Mouse (Mus musculus) myocyte (in vitro differentiated cells): ENCODE data around the gene Tmem25. TPM values are rescaled to one million over a fixed set of nuclear protein-coding genes. Genes with fewer than 3 reads are reported as not detected.

Experiments
- H3K27me3 ChIP-seq: one replicate; pipeline ENCODE4 v1.6.1; 2011; ENCODE audit not compliant: control insufficient read depth, insufficient read depth, insufficient read length
- H3K36me3 ChIP-seq: one replicate; pipeline ENCODE4 v1.6.1; 2011; ENCODE audit not compliant: control insufficient read depth, insufficient read depth
- H3K4me2 ChIP-seq: one replicate; pipeline ENCODE4 v1.6.1; 2011; ENCODE audit warnings: low read depth, control low read depth
- H3K4me3 ChIP-seq: one replicate; pipeline ENCODE4 v1.5.1; 2011; ENCODE audit warnings: mild to moderate bottlenecking, control low read depth, moderate library complexity
- H3K79me2 ChIP-seq: one replicate; pipeline ENCODE4 v1.6.1; 2011; ENCODE audit not compliant: control insufficient read depth, insufficient read depth
- H3ac ChIP-seq: one replicate; pipeline ENCODE4 v1.6.1; 2011; ENCODE audit not compliant: control insufficient read depth, insufficient read length
- CEBPB ChIP-seq: IDR thresholded peaks from 2 replicates; pipeline ENCODE4 v1.6.1; 2011; ENCODE audit warnings: mild to moderate bottlenecking, moderate library complexity; ENCODE audit not compliant: poor library complexity, insufficient read depth, severe bottlenecking
- E2F4 ChIP-seq: IDR thresholded peaks from one replicate; pipeline ENCODE4 v1.6.1; 2011; ENCODE audit warnings: mild to moderate bottlenecking, control low read depth, moderate library complexity; ENCODE audit not compliant: insufficient read depth
- MAX ChIP-seq: IDR thresholded peaks from one replicate; pipeline ENCODE4 v1.6.1; 2011; ENCODE audit warnings: low read depth, mild to moderate bottlenecking, control low read depth
- MYOD1 ChIP-seq, 3 experiments: IDR thresholded peaks; one replicate each; pipeline ENCODE4 v1.6.1; 2011; ENCODE audit warnings: control low read depth in 2 of 3, low read depth in 2 of 3, mild to moderate bottlenecking in 2 of 3, moderate library complexity in 1 of 3; ENCODE audit not compliant: insufficient read length in 2 of 3, control insufficient read depth in 1 of 3
- MYOG ChIP-seq, 3 experiments: IDR thresholded peaks; one replicate each; pipeline ENCODE4 v1.6.1; 2011; ENCODE audit warnings: control low read depth in 2 of 3, low read depth in 2 of 3, mild to moderate bottlenecking in 2 of 3; ENCODE audit not compliant: insufficient read length in 2 of 3, control insufficient read depth in 1 of 3, insufficient read depth in 1 of 3
- POLR2A ChIP-seq: IDR thresholded peaks from one replicate; pipeline ENCODE4 v1.6.1; 2011; ENCODE audit warnings: low read depth, mild to moderate bottlenecking, control low read depth, moderate library complexity; ENCODE audit not compliant: insufficient read length
- POLR2AphosphoS2 ChIP-seq: IDR thresholded peaks from one replicate; pipeline ENCODE4 v1.6.1; 2011; ENCODE audit warnings: low read depth, control low read depth; ENCODE audit not compliant: insufficient read length
- REST ChIP-seq: IDR thresholded peaks from one replicate; pipeline ENCODE4 v1.6.1; 2011; ENCODE audit warnings: mild to moderate bottlenecking, control low read depth, moderate library complexity; ENCODE audit not compliant: insufficient read depth, insufficient read length
- SRF ChIP-seq: IDR thresholded peaks from one replicate; pipeline ENCODE4 v1.6.1; 2011; ENCODE audit warnings: low read depth; ENCODE audit not compliant: control insufficient read depth, insufficient read length
- TCF12 ChIP-seq: IDR thresholded peaks from one replicate; pipeline ENCODE4 v1.6.1; 2011; ENCODE audit warnings: mild to moderate bottlenecking, control low read depth; ENCODE audit not compliant: poor library complexity, insufficient read depth, severe bottlenecking
- TCF3 ChIP-seq: IDR thresholded peaks from one replicate; pipeline ENCODE4 v1.6.1; 2011; ENCODE audit warnings: low read depth, control low read depth; ENCODE audit not compliant: insufficient read length
- USF1 ChIP-seq: IDR thresholded peaks from one replicate; pipeline ENCODE4 v1.6.1; 2011; ENCODE audit warnings: low read depth, mild to moderate bottlenecking, control low read depth, moderate library complexity
- polyA plus RNA-seq: library from polyadenylated mRNA; unstranded; fragments of >200 nt; fragmentation: generic; extraction: Trizol; gene quantifications from one replicate; pipeline ENCODE4 v1.2.1, GENCODE M21; 2012; ENCODE audit warnings: missing spikeins

The Tmem25 gene
- polyA plus RNA-seq, 1 experiment, result 1.2 TPM

GRCm38 (mm10) chr9:44804678-44805077, 5.6 kb upstream of the Tmem25 start:
- Histone ChIP-seq H3K27me3 (no peaks in the 10 kb centered on the region), H3K36me3 (peaks cover 25% of the 10 kb centered on the region), H3ac (no peak overlapping the region), H3K79me2 (no peaks in the 10 kb centered on the region), H3K4me3 (no peak overlapping the region), H3K4me2 (no peak overlapping the region)
- TF ChIP-seq CEBPB (no peak), MYOD1 (IDR thresholded peaks at IDR 0.05; ENCODE audit: control insufficient read depth in 1 of 3, insufficient read length in 2 of 3, low read depth in 2 of 3) (peak in 2 of 3 experiments; percentile 46 to 65), MYOG (IDR thresholded peaks at IDR 0.05; ENCODE audit: control insufficient read depth in 1 of 3, insufficient read depth in 1 of 3, insufficient read length in 2 of 3, low read depth in 2 of 3) (peak in 2 of 3 experiments; percentile 82 to 87)

- no peak within 1 kb of the TSS for H3K4me3 ChIP-seq
- TF ChIP-seq MYOD1 (IDR thresholded peaks at IDR 0.05; ENCODE audit: control insufficient read depth in 1 of 3, insufficient read length in 2 of 3, low read depth in 2 of 3), result no peak
- no peak for TF ChIP-seq POLR2A
- no peak for TF ChIP-seq SRF
- no peak for TF ChIP-seq E2F4
- no peak for TF ChIP-seq MAX
- no peak for TF ChIP-seq POLR2AphosphoS2
- TF ChIP-seq MYOG (IDR thresholded peaks at IDR 0.05; ENCODE audit: control insufficient read depth in 1 of 3, insufficient read depth in 1 of 3, insufficient read length in 2 of 3, low read depth in 2 of 3), result no peak
- no peak for TF ChIP-seq REST
- no peak for TF ChIP-seq CEBPB
- no peak for TF ChIP-seq TCF12
- TF ChIP-seq TCF3, result no peak
- no peak for TF ChIP-seq USF1
- peaks cover 11% of the 10 kb centered on the region for H3K36me3 ChIP-seq
- no peak within 1 kb of the TSS for H3ac ChIP-seq
- H3K79me2 ChIP-seq, result no peaks in the 10 kb centered on the region
- H3K27me3 ChIP-seq, result no peaks in the 10 kb centered on the region
- H3K4me2 ChIP-seq, result no peak within 1 kb of the TSS
Observed at GRCm38 (mm10) chr9:44802808-44803450, 3.8 kb upstream of the Tmem25 start, which contains the start of gene Ttc36. Gene Ttc36 (minus strand): TSS chr9:44803072.

- no peak overlapping the region for H3ac ChIP-seq
- no peak overlapping the region for H3K4me2 ChIP-seq
- no peak for TF ChIP-seq MYOG (IDR thresholded peaks at IDR 0.05; ENCODE audit: control insufficient read depth in 1 of 3, insufficient read depth in 1 of 3, insufficient read length in 2 of 3, low read depth in 2 of 3)
- TF ChIP-seq MAX, result no peak
- TF ChIP-seq TCF12, result no peak
- no peak for TF ChIP-seq CEBPB
- no peak for TF ChIP-seq MYOD1 (IDR thresholded peaks at IDR 0.05; ENCODE audit: control insufficient read depth in 1 of 3, insufficient read length in 2 of 3, low read depth in 2 of 3)
- TF ChIP-seq E2F4, result no peak
- TF ChIP-seq REST, result no peak
- no peak for TF ChIP-seq USF1
- TF ChIP-seq POLR2A, result no peak
- no peak for TF ChIP-seq SRF
- no peak for TF ChIP-seq TCF3
- no peak for TF ChIP-seq POLR2AphosphoS2
- H3K36me3 ChIP-seq, result peaks cover 5% of the 10 kb centered on the region
- H3K4me3 ChIP-seq, result no peak overlapping the region
- no peaks in the 10 kb centered on the region for H3K27me3 ChIP-seq
- H3K79me2 ChIP-seq, result no peaks in the 10 kb centered on the region
Observed at GRCm38 (mm10) chr9:44801669-44802068, 2.6 kb upstream of the Tmem25 start.

GRCm38 (mm10) chr9:44799958-44800324, 834 bp upstream of the Tmem25 start:
- Histone ChIP-seq H3K79me2 (no peaks in the 10 kb centered on the region), H3K4me2 (peak overlapping the region; percentile 89), H3ac (peak overlapping the region; percentile 8), H3K27me3 (no peaks in the 10 kb centered on the region), H3K4me3 (peak overlapping the region; percentile 25), H3K36me3 (no peaks in the 10 kb centered on the region)
- no peak for TF ChIP-seq CEBPB
- TF ChIP-seq REST, result no peak

GRCm38 (mm10) chr9:44798298-44798697, 809 bp downstream of the Tmem25 start:
- TF ChIP-seq TCF3, result no peak
- TF ChIP-seq POLR2A, result no peak
- no peak for TF ChIP-seq E2F4
- no peak for TF ChIP-seq REST
- TF ChIP-seq MYOG (IDR thresholded peaks at IDR 0.05; ENCODE audit: control insufficient read depth in 1 of 3, insufficient read depth in 1 of 3, insufficient read length in 2 of 3, low read depth in 2 of 3), result no peak
- no peak for TF ChIP-seq TCF12
- no peak for TF ChIP-seq MYOD1 (IDR thresholded peaks at IDR 0.05; ENCODE audit: control insufficient read depth in 1 of 3, insufficient read length in 2 of 3, low read depth in 2 of 3)
- no peak for TF ChIP-seq USF1
- no peak for TF ChIP-seq CEBPB
- no peak for TF ChIP-seq MAX
- TF ChIP-seq POLR2AphosphoS2, result no peak
- no peak for TF ChIP-seq SRF
- H3K4me3 ChIP-seq, result peak overlapping the region; percentile 25
- H3K27me3 ChIP-seq, result no peaks in the 10 kb centered on the region
- H3K4me2 ChIP-seq, result no peak overlapping the region
- no peak overlapping the region for H3ac ChIP-seq
- no peaks in the 10 kb centered on the region for H3K36me3 ChIP-seq
- no peaks in the 10 kb centered on the region for H3K79me2 ChIP-seq
